ENCODE assay signal across 15 mouse cellular contexts in genomic region chr17:87317947-87318346, GRCm38 (mm10). TPM values are rescaled to one million over a fixed set of nuclear protein-coding genes. Genes with fewer than 3 reads are reported as not detected.
A peak's percentile ranks its signal among the peaks of the same experiment; 100 is the strongest.
DNase-seq lines count a peak whose midpoint lies in the region; ATAC-seq lines count a peak whose summit lies in the region.
"Had no signal": no experiment of that assay in that cellular context is flagged by ENCODE, and none has a peak within 500 bp of the region (broad histone marks: within the 10 kb centered on the region; RNA-seq: fewer than 3 reads in every experiment).

No protein-coding gene starts in this region.

- no peaks in the 10 kb centered on the region; the same call in 1 of the 2 replicates for H3K36me3 ChIP-seq in hindbrain, embryonic 10.5 days
- no peaks in the 10 kb centered on the region for H3K36me3 ChIP-seq in hindbrain, embryonic 14.5 days (replicated peaks; ENCODE audit: control insufficient read depth, insufficient read depth)
- H3K36me3 ChIP-seq: heart, embryonic 15.5 days; hindbrain, embryonic 15.5 days; limb, embryonic 10.5 days had no signal

- ATAC-seq in hindbrain, embryonic 14.5 days (ENCODE audit: low FRiP score): no peak
- no peak for ATAC-seq in activated CD4-positive, CD25-positive, alpha-beta regulatory T cell, adult 4 months
- ATAC-seq: Patski had no signal

- peak overlapping the region; percentile 71 for H3K27ac ChIP-seq in hindbrain, embryonic 10.5 days
- H3K27ac ChIP-seq in hindbrain, embryonic 14.5 days: no peak overlapping the region
- H3K27ac ChIP-seq: heart, embryonic 15.5 days; hindbrain, embryonic 15.5 days; kidney, embryonic 15.5 days had no signal

- H3K27me3 ChIP-seq in hindbrain, embryonic 10.5 days (ENCODE audit: insufficient read depth, poor library complexity, severe bottlenecking): peaks cover 9% of the 10 kb centered on the region; the same call in 1 of the 2 replicates
- H3K27me3 ChIP-seq in hindbrain, embryonic 14.5 days (ENCODE audit: control insufficient read depth, insufficient read depth, low read length): no peaks in the 10 kb centered on the region
- H3K27me3 ChIP-seq: hindbrain, embryonic 15.5 days; kidney, embryonic 15.5 days; megakaryocyte, embryonic 14.5 days; Patski had no signal

- peaks cover 50% of the 10 kb centered on the region for H3K4me1 ChIP-seq in hindbrain, embryonic 10.5 days (replicated peaks)
- H3K4me1 ChIP-seq in hindbrain, embryonic 14.5 days (replicated peaks; ENCODE audit: control insufficient read depth, insufficient read depth, low read length): no peaks in the 10 kb centered on the region

- intact Hi-C loops in gastrocnemius, postnatal 36 days (cut with DNase I): loop anchor here (5.0 kb wide), 2 partner anchors 59 to 129 kb away; partner anchors contain the start of gene Calm2

- 69% methylated on average over 9 of the region's 9 CpGs for WGBS in hindbrain, embryonic 10.5 days
- 74% methylated on average over 9 of the region's 9 CpGs for WGBS in hindbrain, embryonic 14.5 days

- H3K4me2 ChIP-seq in hindbrain, embryonic 14.5 days (replicated peaks): no peak overlapping the region
- H3K4me2 ChIP-seq: heart, embryonic 15.5 days; hindbrain, embryonic 15.5 days; kidney, embryonic 15.5 days had no signal

- H3K9ac ChIP-seq in hindbrain, embryonic 14.5 days: no peak overlapping the region
- H3K9ac ChIP-seq: heart, embryonic 15.5 days; hindbrain, embryonic 15.5 days; kidney, embryonic 15.5 days had no signal

- DNase-seq in hindbrain, embryonic 10.5 days (ENCODE audit: low spot score): no peak
- DNase-seq in hindbrain, embryonic 14.5 days (ENCODE audit: low spot score): no peak
- peak; percentile 74 for DNase-seq in adipocyte (ENCODE audit: low spot score)
- DNase-seq in cerebellum, adult 9-10 months: peak; percentile 94
- DNase-seq in gastrocnemius, postnatal 36 days: peak; percentile 39 to 56
- no peak for DNase-seq in natural killer cell, adult 2 months (ENCODE audit: low spot score in 2 of 2)
- no peak for DNase-seq in urinary bladder, postnatal 14 days (ENCODE audit: low spot score)
- DNase-seq: adrenal gland, postnatal 25 days had no signal

- H3K9me3 ChIP-seq in hindbrain, embryonic 10.5 days: peaks cover 9% of the 10 kb centered on the region; the same call in 1 of the 2 replicates
- no peaks in the 10 kb centered on the region for H3K9me3 ChIP-seq in hindbrain, embryonic 14.5 days (ENCODE audit: control insufficient read depth, low read length)
- H3K9me3 ChIP-seq: heart, embryonic 15.5 days; hindbrain, embryonic 15.5 days; kidney, embryonic 15.5 days; limb, embryonic 10.5 days had no signal

- no peak overlapping the region for H3K4me3 ChIP-seq in hindbrain, embryonic 10.5 days
- H3K4me3 ChIP-seq in hindbrain, embryonic 14.5 days (replicated peaks; ENCODE audit: low read length): no peak overlapping the region
- H3K4me3 ChIP-seq: heart, embryonic 15.5 days; hindbrain, embryonic 15.5 days; kidney, embryonic 15.5 days; limb, embryonic 10.5 days; megakaryocyte, embryonic 14.5 days had no signal

RNA-seq across cellular contexts. Expression of gene Ttc7, which starts 35.3 kb away (rescaled TPM):
- 4.7 and 4.8 TPM in 2 replicates for polyA plus RNA-seq in hindbrain, embryonic 10.5 days (2016; fragmentation: Nextera tagmentation; extraction: Ambion mirVana)
- polyA plus RNA-seq in hindbrain, embryonic 14.5 days (2014; fragmentation: Nextera tagmentation; extraction: Ambion mirVana): 5.0 and 6.3 TPM in 2 replicates
- total RNA-seq in gastrocnemius, postnatal 36 days (2021): 1 to 10 TPM; 6.8 to 8.2 TPM
- polyA plus RNA-seq in activated CD4-positive, CD25-positive, alpha-beta regulatory T cell, adult 4 months (2017; shearing (Covaris generic)): 10 to 100 TPM; 21.2 to 24.5 TPM

RNA-seq across cellular contexts. Expression of gene Mcfd2, which starts 52.2 kb away (rescaled TPM):
- 70.1 and 73.3 TPM in 2 replicates for polyA plus RNA-seq in hindbrain, embryonic 10.5 days (2016; fragmentation: Nextera tagmentation; extraction: Ambion mirVana)
- 47.0 and 49.0 TPM in 2 replicates for polyA plus RNA-seq in hindbrain, embryonic 14.5 days (2014; fragmentation: Nextera tagmentation; extraction: Ambion mirVana)
- 10 to 100 TPM; 19.0 to 21.7 TPM for total RNA-seq in gastrocnemius, postnatal 36 days (2021)
- polyA plus RNA-seq in activated CD4-positive, CD25-positive, alpha-beta regulatory T cell, adult 4 months (2017; shearing (Covaris generic)): 10 to 100 TPM; 24.7 to 33.3 TPM

Comparison
In these comparisons a context has a peak if more than half of its experiments do, and no peak if none do; other contexts are left out.
1. DNase-seq: peak in adipocyte (single experiment), cerebellum, adult 9-10 months (single experiment) and gastrocnemius, postnatal 36 days (2 of 2); none in hindbrain, embryonic 10.5 days (single experiment), hindbrain, embryonic 14.5 days (single experiment), natural killer cell, adult 2 months (0 of 2) and urinary bladder, postnatal 14 days (single experiment).